Mouse (Mus musculus): ENCODE results near the gene Cd160.

GRCm38 (mm10) chr3:96800254-96800653, 28.9 kb downstream of the Cd160 start:
- TF ChIP-seq MAFK (IDR thresholded peaks at IDR 0.05; ENCODE audit: insufficient read depth, low read depth, low read length) (no peak), ZNF384 (IDR thresholded peaks at IDR 0.05; ENCODE audit: low read depth, low read length) (no peak), ZC3H11A (IDR thresholded peaks at IDR 0.05; ENCODE audit: borderline replicate concordance, low read depth, low read length) (no peak), HCFC1 (IDR thresholded peaks at IDR 0.05; ENCODE audit: borderline replicate concordance, insufficient read depth, low read length) (no peak), CHD2 (IDR thresholded peaks at IDR 0.05; ENCODE audit: low read depth, low read length) (no peak)
